Mouse (Mus musculus): ENCODE results near the gene Nccrp1. TPM values are rescaled to one million over a fixed set of nuclear protein-coding genes. Genes with fewer than 3 reads are reported as not detected.

Gene Nccrp1
- polyA plus RNA-seq, 1 experiment from 2014 or later: not detected

GRCm38 (mm10) chr7:28578543-28579053, 31.5 kb upstream of the Nccrp1 start:
- Histone ChIP-seq H3K4me3 (no peak overlapping the region), H3K4me1 (peaks cover 45% of the 10 kb centered on the region), H3K27me3 (ENCODE audit: poor library complexity, severe bottlenecking) (no peaks in the 10 kb centered on the region), H3K27ac (no peak overlapping the region; the same call in 1 of the 2 replicates), H3K9me3 (no peaks in the 10 kb centered on the region), H3K36me3 (replicated peaks) (peaks cover 15% of the 10 kb centered on the region)
- no peak for DNase-seq (ENCODE audit: extremely low spot score, low spot score)
- WGBS: 83% methylated on average over 5 of the region's 5 CpGs

- Histone ChIP-seq H3K27me3 (ENCODE audit: poor library complexity, severe bottlenecking) (no peaks in the 10 kb centered on the region), H3K4me3 (no peak overlapping the region), H3K36me3 (replicated peaks) (peaks cover 14% of the 10 kb centered on the region), H3K4me1 (peaks cover 40% of the 10 kb centered on the region), H3K27ac (peak overlapping the region; percentile 56; the same call in 1 of the 2 replicates), H3K9me3 (no peaks in the 10 kb centered on the region)
- WGBS: 85% methylated on average over 9 of the region's 9 CpGs
- no peak for DNase-seq (ENCODE audit: extremely low spot score, low spot score)
These were observed 30.9 kb upstream of the Nccrp1 start for GRCm38 (mm10) chr7:28577826-28578542.

DNA sequence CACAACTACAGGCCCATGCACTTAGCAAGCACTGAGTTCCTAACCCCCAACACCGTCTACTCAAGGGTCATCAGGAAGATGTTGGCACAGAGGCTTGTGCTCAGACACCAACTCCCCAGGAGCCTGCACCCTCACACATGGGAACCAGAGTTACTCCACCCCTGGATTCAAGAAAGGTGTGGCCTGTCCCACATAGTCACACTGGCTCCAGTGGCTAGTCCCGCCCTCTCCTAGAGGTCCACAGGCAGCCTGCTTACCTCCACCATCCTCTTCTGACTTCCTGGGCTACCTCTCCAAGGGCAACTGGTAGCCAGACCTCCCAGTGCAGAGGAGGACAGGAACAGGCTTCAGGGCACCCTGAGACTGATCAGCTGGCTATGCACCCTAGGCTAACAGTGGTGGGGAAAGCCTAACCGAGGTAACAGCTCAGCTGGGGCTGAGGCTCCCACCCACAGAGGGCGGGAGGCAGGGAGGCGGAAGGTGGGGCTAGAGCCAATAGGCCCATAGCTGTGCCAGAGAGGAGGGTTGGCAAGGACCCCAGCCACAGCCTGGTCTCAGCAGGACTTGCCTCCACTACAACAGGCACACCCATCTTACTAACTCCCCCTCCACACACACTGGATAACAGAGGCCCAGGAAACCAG, 29.3 kb upstream of the Nccrp1 start:
- no peak for DNase-seq (ENCODE audit: extremely low spot score, low spot score)
- peaks cover 46% of the 10 kb centered on the region for H3K4me1 ChIP-seq
- WGBS: 84% methylated on average over 5 of the region's 5 CpGs
- H3K27ac ChIP-seq: peak overlapping the region; percentile 56
- H3K36me3 ChIP-seq (replicated peaks): peaks cover 14% of the 10 kb centered on the region
- no peaks in the 10 kb centered on the region for H3K27me3 ChIP-seq (ENCODE audit: poor library complexity, severe bottlenecking)
- no peaks in the 10 kb centered on the region for H3K9me3 ChIP-seq
- H3K4me3 ChIP-seq: no peak overlapping the region

- Histone ChIP-seq H3K9me3 (no peaks in the 10 kb centered on the region), H3K36me3 (replicated peaks) (peaks cover 10% of the 10 kb centered on the region), H3K27me3 (ENCODE audit: poor library complexity, severe bottlenecking) (no peaks in the 10 kb centered on the region), H3K27ac (no peak overlapping the region), H3K4me3 (no peak overlapping the region), H3K4me1 (peaks cover 54% of the 10 kb centered on the region)
- no peak for DNase-seq (ENCODE audit: extremely low spot score, low spot score)
- 94% methylated on average over 11 of the region's 11 CpGs for WGBS
These were observed 28.5 kb upstream of the Nccrp1 start for GRCm38 (mm10) chr7:28575597-28575996.

DNA sequence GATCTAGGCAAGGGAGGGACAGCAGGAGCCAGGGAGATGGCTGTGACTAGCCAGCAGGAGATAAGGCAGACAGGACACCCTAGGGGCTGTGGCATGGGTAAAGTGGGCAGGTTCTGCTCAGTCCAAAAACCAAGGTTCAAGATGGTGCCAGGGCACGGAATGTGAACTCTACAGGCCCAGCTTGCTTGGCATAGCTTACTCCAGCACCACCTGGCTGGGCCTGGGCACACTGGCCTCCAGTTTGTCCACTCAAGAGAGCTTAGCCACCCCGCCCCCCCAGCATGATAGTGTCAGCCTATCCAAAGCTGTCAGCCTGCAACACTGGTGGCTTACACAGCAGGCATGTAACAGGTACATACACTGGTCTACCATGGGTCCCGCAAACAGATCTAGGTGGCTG, 26.2 kb upstream of the Nccrp1 start:
- peaks cover 38% of the 10 kb centered on the region for H3K4me1 ChIP-seq
- H3K27me3 ChIP-seq (ENCODE audit: poor library complexity, severe bottlenecking): no peaks in the 10 kb centered on the region
- WGBS: 91% methylated on average over 3 of the region's 3 CpGs
- H3K4me3 ChIP-seq: no peak overlapping the region
- H3K36me3 ChIP-seq (replicated peaks): peaks cover 25% of the 10 kb centered on the region
- no peak for DNase-seq (ENCODE audit: extremely low spot score, low spot score)
- H3K27ac ChIP-seq: no peak overlapping the region
- H3K9me3 ChIP-seq: no peaks in the 10 kb centered on the region

DNA sequence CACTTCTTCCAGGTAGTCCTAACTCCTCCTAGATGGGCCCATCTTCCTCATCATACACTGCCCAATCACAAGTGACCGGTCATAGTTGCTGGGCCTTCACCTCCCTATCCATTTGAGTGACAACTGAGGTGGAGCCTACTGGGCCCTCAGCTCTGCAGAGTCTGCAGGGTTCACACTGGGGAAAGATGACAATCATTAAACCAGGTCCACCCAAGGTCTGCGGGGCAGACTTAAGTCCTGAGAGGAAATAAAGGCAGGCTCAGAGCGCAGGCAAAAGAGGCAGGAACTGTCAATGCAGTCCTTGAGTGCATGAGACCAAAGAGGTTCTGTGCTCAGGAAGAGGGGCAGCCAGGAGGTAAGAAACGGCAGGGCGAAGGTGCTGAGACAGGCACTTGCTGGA, 25.6 kb upstream of the Nccrp1 start:
- Histone ChIP-seq H3K36me3 (replicated peaks) (peaks cover 30% of the 10 kb centered on the region), H3K27ac (no peak overlapping the region), H3K27me3 (ENCODE audit: poor library complexity, severe bottlenecking) (no peaks in the 10 kb centered on the region), H3K4me3 (no peak overlapping the region), H3K4me1 (peaks cover 33% of the 10 kb centered on the region), H3K9me3 (no peaks in the 10 kb centered on the region)
- WGBS: 92% methylated on average over 5 of the region's 5 CpGs
- no peak for DNase-seq (ENCODE audit: extremely low spot score, low spot score)

- Histone ChIP-seq H3K9me3 (no peaks in the 10 kb centered on the region), H3K4me3 (no peak overlapping the region), H3K36me3 (replicated peaks) (peaks cover 46% of the 10 kb centered on the region), H3K4me1 (peaks cover 18% of the 10 kb centered on the region; the same call in 1 of the 2 replicates), H3K27me3 (ENCODE audit: poor library complexity, severe bottlenecking) (no peaks in the 10 kb centered on the region), H3K27ac (peak overlapping the region; percentile 56; the same call in 1 of the 2 replicates)
- WGBS: 58% methylated on average over 5 of the region's 5 CpGs
- DNase-seq (ENCODE audit: extremely low spot score, low spot score): no peak
These were observed 24.1 kb upstream of the Nccrp1 start for GRCm38 (mm10) chr7:28570982-28571682.

GRCm38 (mm10) chr7:28570291-28570981, 23.4 kb upstream of the Nccrp1 start:
- H3K36me3 ChIP-seq (replicated peaks): peaks cover 53% of the 10 kb centered on the region
- no peaks in the 10 kb centered on the region for H3K27me3 ChIP-seq (ENCODE audit: poor library complexity, severe bottlenecking)
- H3K4me3 ChIP-seq: no peak overlapping the region
- H3K9me3 ChIP-seq: no peaks in the 10 kb centered on the region
- WGBS: 74% methylated on average over 12 of the region's 12 CpGs
- H3K27ac ChIP-seq: peak overlapping the region; percentile 56
- H3K4me1 ChIP-seq: peaks cover 14% of the 10 kb centered on the region; the same call in 1 of the 2 replicates
- no peak for DNase-seq (ENCODE audit: extremely low spot score, low spot score)

DNA sequence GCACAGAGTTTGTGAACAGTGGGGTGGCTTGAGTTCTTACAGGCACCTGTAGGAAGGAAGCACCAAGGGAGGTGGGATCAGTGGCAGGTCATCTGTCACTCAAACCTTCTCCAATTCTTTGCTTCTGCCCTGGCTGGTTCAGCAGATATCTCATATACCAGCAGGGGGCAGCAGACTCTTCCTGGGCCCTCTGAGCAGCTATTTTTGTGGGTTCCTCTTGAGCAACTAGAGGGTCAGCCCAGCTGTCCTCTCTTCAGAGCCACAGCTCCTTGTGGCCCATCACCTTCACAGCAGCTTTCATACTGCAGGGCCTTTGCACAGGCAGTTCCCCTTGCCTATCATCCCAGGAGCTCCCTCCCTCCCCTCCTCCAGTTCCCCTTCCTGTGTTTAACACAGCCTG, 21.2 kb upstream of the Nccrp1 start:
- Histone ChIP-seq H3K4me1 (peaks cover 14% of the 10 kb centered on the region; the same call in 1 of the 2 replicates), H3K9me3 (no peaks in the 10 kb centered on the region), H3K27me3 (ENCODE audit: poor library complexity, severe bottlenecking) (no peaks in the 10 kb centered on the region), H3K27ac (no peak overlapping the region), H3K4me3 (no peak overlapping the region), H3K36me3 (replicated peaks) (peaks cover 72% of the 10 kb centered on the region)
- peak; percentile 61 for DNase-seq (ENCODE audit: extremely low spot score, low spot score)

DNA sequence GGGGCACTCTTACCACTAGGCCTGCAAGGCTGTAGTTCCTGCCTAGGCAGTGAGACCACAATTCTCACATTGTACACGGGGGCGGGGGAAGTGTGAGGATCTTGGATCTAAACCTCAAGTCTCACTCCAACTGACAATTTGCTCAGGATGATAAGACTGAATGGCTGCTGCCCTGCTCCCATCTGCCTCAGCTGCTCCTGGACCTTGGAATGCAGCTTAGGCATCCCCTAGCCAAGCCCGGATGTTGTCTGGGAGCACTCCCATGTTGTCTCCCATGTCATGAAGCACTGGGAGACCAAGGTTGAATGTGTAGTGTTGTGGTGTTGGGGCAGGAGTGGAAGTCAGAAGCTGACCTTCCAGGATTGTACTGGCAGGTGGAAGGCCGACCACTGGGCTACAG, 20.5 kb upstream of the Nccrp1 start:
- 87% methylated on average over 4 of the region's 4 CpGs for WGBS
- H3K4me1 ChIP-seq: peaks cover 14% of the 10 kb centered on the region; the same call in 1 of the 2 replicates

DNA sequence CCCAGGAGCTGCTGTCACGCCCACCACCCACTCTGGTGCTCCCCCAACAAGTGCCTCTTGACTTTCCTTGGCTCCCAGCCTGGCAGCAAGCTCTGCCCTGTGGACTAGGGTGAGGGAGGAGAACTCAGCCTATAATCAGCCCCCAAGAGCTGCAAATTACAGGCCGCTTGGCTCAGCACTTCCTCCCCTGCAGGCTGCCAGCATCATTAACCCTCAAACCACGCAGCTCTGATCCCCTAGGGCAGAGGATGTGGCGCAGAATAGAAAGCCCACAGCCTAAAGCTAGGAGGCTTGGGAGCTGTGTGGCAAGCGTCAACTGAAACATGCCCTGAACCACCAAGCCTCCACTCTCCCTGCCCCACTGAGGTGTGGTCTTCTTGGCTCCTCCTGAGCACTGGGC, 18.4 kb upstream of the Nccrp1 start:
- no peak for DNase-seq (ENCODE audit: extremely low spot score, low spot score)
- WGBS: 81% methylated on average over 5 of the region's 5 CpGs
- Histone ChIP-seq H3K27ac (no peak overlapping the region), H3K36me3 (replicated peaks) (peaks cover 97% of the 10 kb centered on the region), H3K9me3 (no peaks in the 10 kb centered on the region), H3K4me1 (no peaks in the 10 kb centered on the region), H3K4me3 (no peak overlapping the region), H3K27me3 (ENCODE audit: poor library complexity, severe bottlenecking) (no peaks in the 10 kb centered on the region)

More for the DNA sequence above, 20.5 kb upstream of the Nccrp1 start:
- DNase-seq (ENCODE audit: extremely low spot score, low spot score): no peak
- Histone ChIP-seq H3K36me3 (replicated peaks) (peaks cover 79% of the 10 kb centered on the region), H3K27ac (no peak overlapping the region), H3K4me3 (no peak overlapping the region), H3K9me3 (no peaks in the 10 kb centered on the region), H3K27me3 (ENCODE audit: poor library complexity, severe bottlenecking) (no peaks in the 10 kb centered on the region)

DNA sequence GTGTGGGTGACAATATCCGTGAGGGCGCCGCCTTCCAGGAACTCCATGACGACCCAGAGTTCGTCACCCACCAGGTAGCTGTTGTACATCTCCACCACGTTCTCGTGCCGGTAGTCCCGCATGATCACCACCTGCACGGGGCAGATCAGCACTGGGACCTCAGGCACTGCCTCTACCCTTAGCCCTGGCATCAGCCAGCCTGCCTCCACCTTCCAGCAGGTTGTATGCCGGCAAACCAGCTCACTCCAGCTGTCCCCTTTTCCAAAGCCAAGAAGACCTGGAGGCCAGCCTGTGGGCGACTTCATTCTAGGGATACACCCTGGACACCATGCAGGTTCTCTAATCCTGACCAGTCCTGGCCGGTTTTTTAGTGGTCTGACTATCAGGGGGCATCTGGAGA, 15.9 kb upstream of the Nccrp1 start:
- Histone ChIP-seq H3K27me3 (ENCODE audit: poor library complexity, severe bottlenecking) (no peaks in the 10 kb centered on the region), H3K4me1 (no peaks in the 10 kb centered on the region), H3K27ac (no peak overlapping the region), H3K9me3 (no peaks in the 10 kb centered on the region), H3K4me3 (no peak overlapping the region), H3K36me3 (replicated peaks) (peaks cover 97% of the 10 kb centered on the region)
- WGBS: 93% methylated on average over 13 of the region's 13 CpGs
- no peak for DNase-seq (ENCODE audit: extremely low spot score, low spot score)
